Mouse (Mus musculus) T-helper 1 cell (primary cell): Measurements from ENCODE around the gene Lingo1.

Experiments
- in situ Hi-C: fragments of 300-600 bp; cut with MboI, MseI; formaldehyde crosslinking; loops from one replicate; pipeline ENCODE4 v1.15.1; 2025; ENCODE audit warnings: high pct_unique_total_duplicates

Lingo1 gene

DNA sequence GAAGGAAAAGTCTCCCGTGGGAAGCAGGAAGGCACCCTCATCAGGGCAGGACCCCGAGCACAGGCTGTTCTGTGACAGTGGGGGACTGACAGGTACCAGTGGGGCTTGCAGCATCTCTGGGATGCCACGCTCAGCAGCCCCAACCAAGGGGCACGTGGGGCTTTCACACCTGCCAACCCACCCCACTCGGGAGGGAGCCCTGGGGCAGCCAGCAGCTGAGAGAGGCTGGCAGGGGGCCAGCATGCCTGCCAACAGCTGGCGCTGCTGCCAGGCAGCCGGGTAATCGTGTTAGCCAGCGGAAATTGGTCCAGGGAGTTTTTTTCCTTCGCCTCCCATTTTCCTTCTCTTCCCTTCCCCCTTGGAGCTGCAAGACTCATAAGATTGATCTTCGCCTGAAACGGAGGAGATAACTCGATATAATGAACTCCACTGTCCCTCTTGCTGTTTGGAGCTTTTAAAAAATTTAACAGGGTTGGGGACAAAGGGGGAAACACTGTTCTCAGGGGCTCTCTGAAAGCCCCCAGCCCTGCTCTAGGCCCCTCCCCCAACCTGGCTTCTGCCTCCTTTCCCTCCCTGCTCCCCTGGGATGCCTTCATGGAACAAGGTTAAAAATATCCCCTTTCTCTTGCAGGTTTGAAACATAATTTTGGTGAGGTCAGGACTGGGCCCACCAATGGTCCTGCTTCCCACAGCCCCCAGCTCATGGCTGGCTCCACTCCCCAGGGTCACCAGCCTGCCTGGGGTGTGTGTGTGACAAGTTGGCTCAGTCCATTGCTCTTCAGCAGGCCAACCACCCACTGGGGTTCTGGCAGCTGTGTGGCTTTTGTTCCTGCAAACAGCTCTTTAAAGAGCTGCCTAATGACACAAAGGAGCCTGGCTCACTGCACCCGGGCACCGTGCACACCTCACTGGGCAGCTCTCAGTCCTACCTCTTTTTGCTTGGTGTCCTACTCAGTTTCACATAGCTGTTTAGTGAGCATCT is 68.3 kb downstream of the Lingo1 start:
- in situ Hi-C loops: no loop called here

DNA sequence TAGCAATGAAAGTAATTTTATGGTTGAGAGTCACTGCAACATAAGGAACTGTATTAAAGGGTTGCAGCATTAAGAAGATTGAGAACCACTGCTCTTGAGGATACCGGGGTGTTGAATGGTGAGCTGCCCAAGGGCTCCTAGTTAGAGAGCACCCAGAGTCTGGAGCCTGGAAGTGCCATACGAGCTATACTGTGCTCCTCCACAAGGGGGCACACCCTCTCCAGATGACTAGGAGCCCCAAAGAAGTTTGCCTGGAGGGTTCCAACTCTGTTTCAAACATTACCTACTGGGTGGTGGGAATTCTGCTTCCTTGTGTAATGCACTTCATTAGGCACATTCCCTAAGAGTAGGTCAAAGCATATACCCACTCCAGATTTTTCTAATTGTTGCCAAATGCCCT is 70.5 kb downstream of the Lingo1 start:
- in situ Hi-C loops: no loop called here

DNA sequence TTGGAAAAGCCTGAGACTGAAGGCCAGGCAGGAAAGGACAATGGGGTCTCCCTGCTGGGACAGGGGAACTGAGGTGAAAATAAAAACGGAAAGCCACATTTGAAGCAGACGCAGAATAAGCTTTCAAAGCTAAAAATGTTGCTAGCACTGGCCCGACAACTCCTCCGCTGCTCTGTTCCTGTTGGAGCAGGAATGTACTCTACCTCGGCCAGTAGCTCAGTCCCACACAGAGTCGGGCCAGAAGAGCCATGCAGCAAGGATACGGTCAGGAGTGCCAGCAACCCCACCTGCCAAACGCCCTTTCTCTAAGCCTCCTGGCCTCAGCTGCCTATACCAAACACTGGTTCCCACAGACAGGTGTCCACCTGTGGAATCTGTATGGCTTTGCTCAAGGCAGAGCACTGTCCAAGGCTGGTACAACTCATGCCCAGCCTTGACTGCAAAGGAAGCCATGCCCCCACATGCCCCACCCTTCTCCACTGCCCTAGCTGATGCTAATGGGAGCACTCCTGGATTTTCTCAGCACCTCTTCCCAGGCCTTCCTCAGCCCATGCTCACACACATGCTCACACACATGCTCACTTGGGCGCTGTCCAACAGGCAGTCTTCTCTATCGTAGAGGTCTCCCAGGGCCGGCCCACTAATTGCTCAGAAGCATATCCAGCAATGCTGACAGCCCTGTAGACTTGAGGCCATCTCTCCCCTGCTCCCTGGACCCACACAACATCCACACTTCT is 74.0 kb downstream of the Lingo1 start:
- in situ Hi-C loops: no loop called here

DNA sequence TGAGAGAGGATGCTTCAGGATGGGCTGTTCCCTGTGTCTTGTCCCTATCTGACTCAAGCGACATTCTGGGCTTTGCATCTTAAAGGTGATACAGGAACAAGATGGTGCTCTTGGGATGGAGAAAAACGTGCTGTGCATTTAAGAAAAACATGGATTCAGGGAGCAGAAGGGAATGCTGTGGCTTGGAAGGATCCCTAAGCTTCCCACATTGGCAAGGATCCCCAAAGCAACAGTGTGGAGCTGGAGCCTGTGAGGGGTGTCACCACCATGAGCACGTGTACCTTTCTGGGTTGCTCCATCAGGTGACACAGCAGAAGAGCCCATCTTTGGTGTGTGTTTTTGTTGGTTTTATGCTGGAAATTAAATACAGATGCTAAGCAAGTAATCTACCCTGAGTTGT is 77.3 kb downstream of the Lingo1 start:
- in situ Hi-C loops: no loop called here

DNA sequence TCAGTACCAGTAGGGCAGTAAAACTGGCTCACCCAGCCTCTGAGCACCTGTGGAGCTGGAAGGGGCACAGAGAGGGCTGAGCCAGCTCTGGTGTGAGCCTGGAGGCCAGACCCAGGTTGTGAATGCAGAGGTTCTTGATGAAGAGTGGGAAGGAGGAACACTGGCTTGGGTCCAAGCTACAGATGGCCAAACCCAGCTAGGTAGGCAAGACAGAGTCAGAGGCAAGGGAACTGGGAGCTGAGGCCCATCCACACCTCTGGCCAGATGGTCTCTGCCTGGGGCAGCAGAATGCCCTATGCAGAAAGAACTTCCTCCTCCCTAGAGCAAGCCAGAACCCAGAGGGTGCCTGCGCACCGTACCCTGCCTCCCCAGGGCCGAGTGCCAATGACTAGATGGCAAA is 79.7 kb downstream of the Lingo1 start:
- in situ Hi-C loops: no loop called here

DNA sequence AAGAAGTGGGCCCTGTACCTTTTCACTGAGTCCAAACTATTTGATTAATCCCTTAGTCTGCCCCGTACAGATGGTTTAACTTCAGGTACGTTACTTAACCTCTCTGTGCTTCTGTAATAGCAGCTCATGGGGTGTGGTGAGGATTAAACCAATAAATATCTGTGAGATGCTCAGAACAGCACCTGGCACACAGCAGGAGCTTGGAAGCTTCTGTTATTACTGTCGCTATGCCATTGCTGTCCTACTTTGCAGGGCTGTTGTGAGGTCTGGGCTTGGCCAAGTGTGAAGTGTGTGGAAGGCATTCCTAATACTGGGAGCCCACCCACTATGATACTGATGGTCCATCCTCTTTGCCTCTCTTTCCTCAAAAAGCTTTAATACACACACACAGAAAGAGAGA is 80.2 kb downstream of the Lingo1 start:
- in situ Hi-C loops: no loop called here

DNA sequence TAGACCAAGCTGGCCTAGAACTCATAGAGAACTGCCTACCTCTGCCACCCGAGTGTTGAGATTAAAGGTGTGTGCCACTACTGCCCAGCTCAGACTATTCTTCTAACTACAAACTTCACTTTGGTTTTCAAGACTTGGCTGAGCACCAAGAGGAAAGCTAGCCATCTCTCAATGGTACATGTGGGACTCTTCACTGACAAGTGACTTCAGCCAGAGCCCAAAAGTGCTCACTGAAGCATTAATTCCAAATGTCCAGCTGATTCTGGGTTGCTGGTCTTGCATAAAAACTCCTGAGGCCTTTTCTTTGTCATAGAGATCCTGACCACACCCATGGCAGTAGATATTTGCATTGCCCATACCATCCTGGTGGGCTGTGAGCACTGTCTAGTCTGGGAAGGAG is 81.9 kb downstream of the Lingo1 start:
- in situ Hi-C loops: no loop called here

DNA sequence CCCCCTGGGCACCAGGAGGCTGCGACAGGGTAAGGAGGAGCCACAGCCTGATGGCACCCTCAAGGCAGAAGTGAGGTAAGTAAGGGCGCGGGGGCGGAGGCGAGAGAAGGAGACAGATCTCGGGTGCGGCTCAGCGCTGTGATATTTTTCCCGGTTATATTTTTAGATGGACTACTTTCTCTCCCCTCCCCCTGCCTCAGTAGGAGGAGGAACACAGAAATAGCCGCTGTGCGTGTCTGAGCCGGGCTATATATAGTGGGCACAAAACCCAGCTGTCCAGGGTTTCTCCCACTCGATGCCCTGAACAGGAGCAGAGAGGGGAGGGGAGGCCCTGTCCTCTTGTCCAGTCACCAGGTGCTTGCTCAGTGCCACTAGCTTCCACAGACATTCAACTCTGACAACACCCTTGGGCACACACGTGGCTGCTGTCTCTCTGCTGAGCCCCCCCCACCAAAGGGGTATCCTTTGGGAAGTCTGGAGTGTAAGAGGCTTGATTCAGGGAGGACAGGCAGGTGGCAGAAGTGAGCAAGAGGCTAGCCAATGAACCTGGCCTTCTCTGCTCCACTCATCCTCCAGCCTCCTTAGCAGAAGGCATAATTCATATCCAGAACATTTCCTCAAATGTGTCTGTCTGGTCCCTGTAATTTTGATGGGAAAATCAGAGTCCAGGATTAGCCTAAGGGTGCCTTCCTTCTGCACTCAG is 83.5 kb downstream of the Lingo1 start:
- in situ Hi-C loops: no loop called here

DNA sequence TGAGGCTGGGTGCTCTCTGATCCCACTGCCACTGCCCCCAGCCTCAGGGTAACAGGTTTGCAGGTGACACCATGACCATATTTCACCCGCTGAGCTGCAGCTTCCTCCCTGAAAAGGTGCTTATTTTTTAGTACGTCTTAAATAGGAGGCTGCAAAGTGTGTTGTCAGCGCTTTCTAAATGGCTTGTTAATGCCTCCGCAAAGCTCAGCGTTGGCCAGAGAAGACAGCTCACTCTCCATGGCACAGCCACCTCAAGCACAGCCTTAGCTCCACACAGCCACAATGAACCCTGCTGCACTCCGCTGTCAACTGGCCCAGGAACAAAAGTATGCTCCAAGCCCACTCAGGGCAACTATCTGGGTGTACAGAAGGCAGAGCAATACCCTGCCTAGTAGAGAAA is 85.3 kb downstream of the Lingo1 start:
- in situ Hi-C loops: no loop called here

DNA sequence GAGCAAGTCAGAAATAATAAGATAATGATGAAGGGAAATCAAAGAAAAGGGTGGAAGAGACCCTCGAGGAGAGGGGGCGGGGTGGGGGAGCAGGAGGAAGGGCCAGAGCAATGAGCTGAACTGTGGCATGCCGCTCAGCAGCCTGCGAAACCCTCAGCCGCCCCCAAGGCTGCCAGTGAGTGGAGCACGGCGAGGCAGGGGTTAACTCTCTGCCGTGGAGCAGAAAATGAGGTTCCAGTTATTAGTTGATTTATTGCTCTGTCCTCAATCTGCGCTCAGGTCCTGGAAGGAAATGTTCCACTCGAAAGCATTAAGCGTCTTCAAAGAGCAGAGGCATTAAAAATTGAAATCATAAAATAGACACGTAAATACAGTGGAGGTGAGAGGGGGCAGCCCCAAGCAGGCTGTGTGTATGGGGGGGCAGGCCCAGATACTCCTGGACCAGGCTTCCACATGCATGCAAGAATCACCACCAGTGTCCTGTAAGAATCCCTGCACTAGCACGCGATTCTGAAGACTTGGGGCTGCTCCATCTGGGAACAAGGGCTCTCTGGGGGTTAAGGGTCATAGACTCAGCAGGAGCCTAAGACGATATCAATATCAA is 89.7 kb downstream of the Lingo1 start:
- in situ Hi-C loops: loop anchor here (10.0 kb wide), 1 partner anchor 1882 kb away; no protein-coding TSS in a partner anchor

DNA sequence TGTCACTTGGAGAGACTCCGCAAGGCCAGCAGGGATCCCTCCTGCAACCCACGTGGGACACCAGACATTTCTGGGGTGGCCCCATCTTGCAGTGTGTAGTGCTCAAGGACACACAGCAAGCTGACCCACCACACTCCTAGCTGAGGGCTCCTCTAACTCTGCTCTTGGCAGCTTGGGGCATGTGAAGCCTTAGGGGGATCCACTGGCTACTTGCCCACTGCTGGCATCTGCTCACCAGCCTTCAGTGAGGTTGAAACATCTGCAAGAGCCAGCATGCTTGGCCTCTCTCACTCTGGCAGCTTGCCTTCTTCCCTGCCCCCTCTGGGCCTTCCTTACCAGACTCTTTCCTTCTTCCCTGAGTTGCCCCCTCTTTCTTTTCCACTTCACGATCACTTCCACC is 94.9 kb downstream of the Lingo1 start:
- in situ Hi-C loops: loop anchor here (10.0 kb wide), 1 partner anchor 1877 kb away; no protein-coding TSS in a partner anchor

DNA sequence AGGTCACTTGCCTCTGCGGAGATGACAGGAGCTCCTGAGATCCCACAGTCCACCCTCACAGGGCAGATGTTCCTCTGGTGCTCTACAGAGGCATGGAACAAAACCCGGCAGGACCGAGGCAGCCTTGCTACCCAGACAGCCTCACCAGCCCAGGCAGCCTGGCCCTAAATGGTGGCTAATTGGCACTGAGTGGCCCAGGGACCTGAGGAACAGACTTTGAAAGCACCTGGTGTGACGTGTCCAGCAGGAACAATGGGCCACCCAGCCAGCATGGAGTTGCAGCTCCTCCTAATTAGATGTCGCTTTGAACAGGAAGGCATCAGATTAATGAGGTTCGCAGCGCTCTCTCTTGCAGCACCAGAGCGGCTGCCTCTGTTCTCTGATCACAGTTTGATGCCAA is 95.4 kb downstream of the Lingo1 start:
- in situ Hi-C loops: loop anchor here (10.0 kb wide), 1 partner anchor 1876 kb away; no protein-coding TSS in a partner anchor

DNA sequence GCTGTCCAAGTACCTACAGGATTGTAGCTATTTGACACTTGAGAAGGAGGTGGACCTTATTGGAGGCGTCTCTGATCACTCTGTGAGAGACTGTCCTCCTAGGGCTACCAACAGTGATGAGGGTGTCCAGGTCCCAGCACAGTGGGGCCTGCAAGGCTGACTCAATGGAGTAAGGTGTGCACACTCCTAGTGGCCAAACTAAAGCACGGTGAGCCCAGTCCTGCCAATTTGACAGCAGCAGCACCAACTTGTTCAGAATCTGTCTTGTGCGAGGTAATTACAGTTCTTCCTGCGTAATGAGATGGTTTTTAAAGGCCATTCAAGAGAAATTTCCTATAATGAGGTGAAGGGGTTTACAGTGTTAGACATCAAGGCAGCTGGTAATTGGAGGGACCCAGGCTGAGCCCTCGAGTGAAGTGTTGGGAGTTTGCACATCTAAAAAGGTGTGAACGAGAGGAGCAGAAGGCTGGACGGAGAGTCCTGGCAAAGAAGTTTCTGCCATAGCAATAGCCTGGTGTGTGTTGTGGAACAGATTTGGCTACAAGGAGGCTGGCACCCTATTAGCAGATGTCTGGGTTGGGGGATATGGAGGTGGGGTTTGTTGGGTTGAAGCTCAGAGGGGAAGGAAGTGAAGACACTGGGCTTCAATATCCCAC is 97.4 kb downstream of the Lingo1 start:
- in situ Hi-C loops: no loop called here

DNA sequence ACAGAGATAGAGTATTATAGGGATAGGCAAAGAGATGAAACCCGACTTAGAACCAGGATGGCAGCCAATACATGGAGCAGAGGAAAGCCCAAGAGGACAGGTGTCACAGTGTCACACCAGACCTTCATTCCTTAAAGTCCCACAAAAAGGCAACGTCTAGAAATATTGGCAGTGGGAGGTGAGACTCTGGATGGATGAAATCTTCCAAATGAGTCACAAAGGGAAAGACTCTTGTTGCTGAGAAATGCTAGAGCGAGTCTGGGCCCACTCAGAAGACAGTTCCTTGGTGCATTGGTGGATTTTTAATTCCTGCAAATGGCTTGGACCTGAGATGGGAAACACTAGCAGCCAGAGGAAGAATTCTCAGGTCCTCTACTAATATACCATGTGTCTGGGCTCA is 102.2 kb downstream of the Lingo1 start:
- in situ Hi-C loops: no loop called here

DNA sequence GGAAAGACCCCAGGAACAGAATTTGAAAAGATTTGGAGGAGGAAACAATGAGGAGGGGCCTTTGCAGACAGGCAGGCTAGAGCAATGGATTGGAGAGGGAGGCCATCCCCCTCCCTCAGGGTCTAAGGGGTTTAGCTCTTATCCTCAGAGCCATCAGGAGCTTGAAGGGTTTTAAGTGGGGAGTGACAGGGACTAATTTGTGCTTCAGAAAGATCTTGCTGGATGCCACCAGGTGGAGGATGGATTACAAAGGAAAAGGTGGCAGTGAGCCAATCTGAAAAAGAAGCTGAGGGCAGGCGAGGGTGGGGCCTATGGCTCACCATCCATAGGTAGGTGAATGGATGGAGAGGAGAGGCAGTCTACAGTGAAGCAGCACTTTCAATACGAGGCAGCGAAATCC is 105.0 kb downstream of the Lingo1 start:
- in situ Hi-C loops: no loop called here

DNA sequence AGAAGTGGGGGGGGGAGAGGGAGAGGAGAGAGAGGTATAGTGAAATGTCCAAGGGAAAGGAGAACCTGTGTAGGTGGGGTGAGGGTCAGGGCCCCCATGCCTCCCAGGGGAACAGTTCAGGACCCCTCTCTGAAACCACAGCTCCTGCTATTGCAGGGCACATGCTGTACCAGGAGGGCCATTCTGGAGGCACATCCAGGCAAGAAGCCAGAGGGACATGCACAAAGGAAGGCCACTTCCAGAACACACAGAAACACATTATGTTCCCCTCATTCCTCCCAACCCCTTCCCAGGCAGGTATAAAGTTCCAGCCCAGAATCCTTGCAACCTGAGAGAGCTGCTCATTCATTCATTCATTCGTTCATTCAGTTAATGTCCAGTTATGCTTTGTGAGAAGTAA is 105.6 kb downstream of the Lingo1 start:
- in situ Hi-C loops: no loop called here

DNA sequence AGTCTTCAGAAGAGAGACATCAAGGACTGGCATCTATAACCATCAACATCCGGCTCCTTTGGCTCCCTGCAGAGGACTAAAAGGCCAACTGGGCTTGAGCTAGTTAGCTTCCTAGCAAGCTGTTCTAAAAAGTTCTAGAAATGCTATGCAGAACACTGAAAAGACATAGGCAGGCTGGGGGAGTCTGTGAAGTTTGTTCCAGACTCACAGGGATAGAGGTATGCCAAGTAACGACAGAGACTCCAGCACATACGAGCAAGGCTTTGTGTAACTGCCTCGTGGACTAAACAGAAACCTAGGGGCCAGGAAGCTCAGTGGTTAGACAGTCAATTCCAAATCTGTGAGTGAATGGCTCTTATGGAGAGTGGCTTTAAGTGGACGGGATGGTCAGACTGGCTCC is 108.8 kb downstream of the Lingo1 start:
- in situ Hi-C loops: no loop called here

DNA sequence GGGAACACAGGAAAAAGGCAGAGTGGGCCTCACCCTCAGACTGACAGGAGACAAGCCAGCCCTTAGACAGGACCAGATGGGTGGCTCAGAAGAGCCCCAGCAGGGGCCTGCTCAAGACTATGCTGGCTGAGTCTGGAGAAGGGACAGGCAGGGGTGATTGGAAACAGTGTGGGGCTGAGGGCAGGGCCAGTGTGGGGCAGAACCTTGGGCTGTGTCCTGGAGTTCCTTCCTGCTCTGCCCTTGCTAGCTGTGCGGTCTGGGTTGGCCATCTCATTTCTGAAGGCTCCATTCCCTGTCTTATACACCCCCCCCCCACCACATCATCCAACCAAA is 109.2 kb downstream of the Lingo1 start:
- in situ Hi-C loops: no loop called here

DNA sequence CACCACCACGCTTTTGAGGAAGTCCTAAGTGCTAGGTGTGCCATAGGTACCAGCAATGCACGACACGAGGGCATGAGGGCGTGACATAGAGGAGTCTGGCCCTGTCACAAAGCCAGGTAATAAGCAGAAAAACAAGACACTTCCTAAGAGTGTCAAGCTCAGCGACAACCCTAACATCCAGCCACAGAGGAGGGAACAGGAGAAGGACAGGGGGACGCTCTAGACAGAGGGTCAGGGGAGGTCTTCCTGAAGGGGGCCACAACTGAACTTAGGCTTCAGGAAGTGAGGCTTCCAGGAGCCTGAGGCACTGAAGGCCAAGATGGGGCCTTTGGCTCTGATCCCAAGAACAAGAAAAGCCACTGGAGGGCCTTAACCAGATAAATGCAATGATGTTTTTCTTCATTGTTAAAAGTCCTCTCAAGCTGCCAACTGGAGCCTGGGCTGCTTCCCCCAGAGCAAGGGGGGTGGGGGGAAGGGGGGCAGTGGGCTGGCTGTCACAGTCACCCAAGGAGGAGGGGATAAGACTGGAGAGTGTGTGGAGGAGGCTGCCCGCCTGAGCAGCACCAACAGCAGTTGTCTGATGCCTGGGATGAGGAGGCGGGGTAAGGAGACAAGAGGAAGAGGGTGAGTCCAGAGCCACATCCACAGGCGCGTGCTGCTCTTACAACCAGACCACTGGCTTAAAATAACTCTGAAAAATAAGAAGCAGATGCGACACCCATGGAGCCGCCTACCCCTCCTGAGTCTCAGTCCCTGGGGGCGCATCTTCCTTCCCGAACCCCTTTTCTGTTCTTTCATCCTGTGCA is 109.7 kb downstream of the Lingo1 start:
- in situ Hi-C loops: no loop called here

DNA sequence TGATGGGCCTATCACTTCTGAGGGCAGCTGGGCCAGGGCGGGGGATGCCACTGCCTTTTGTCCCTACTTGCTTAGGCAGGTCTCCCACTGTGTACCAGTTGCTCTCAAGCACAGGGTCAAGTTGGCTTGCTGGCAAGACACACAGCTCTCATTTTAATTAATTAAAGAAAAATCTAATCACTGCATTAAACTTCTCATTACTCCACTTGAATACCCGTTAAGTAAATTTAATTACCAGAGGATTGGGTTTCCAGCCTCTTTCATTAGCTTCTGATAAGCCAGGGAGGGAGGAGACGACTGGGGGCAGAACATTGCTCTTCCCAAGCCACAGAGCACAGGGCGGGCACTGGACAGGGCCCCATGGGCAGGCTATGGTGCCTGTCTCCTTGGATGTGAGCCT is 113.4 kb downstream of the Lingo1 start:
- in situ Hi-C loops: no loop called here
